Mouse (Mus musculus) bone marrow macrophage, adult 2 months (primary cell): ENCODE results near the gene Gm44511.

ENCODE experiments used
- CTCF ChIP-seq: IDR thresholded peaks from 2 replicates; pipeline ENCODE4 v1.5.1; 2012; ENCODE audit warnings: low read depth, mild to moderate bottlenecking, low read length, moderate library complexity
- POLR2A ChIP-seq: IDR thresholded peaks from 2 replicates; pipeline ENCODE4 v1.6.1; 2012; ENCODE audit warnings: mild to moderate bottlenecking, low read depth, low read length, borderline replicate concordance

- TF ChIP-seq CTCF (no peak), POLR2A (no peak)
These were observed 26.7 kb upstream of the Gm44511 start for GRCm38 (mm10) chr6:128852766-128853165.
